ENCODE assay signal across 8 mouse cellular contexts in the genomic region with DNA sequence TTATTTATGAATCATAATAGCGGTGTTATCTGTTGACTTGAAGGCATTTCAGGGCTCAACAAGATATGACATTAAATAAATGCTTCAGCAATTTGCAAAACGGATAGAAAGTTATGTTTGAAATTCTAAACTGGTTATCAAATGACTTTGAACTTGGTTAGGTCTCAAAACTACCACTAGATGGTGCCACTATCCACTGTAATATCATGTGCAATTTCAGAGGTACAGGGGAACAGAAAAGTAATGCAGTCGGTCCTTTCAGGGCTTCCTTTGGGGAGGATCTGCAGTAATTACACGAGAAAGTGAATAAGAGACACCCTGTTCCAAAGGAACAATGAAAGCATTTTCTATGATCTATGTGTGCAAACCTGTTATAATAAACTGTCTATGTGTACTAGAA.
A peak's percentile ranks its signal among the peaks of the same experiment; 100 is the strongest.
DNase-seq lines count a peak whose midpoint lies in the region; ATAC-seq and TF ChIP-seq lines count a peak whose summit lies in the region.

No protein-coding gene starts in this region.

- TF ChIP-seq CTCF in heart, adult 2 months (IDR thresholded peaks at IDR 0.05): peak; percentile 90

- peaks cover 8% of the 10 kb centered on the region for H3K4me1 ChIP-seq in heart, adult 2 months (ENCODE audit: control insufficient read depth, insufficient read depth, low read length)

- ATAC-seq in megakaryocyte progenitor cell, adult 5-6 weeks (replicated peaks; ENCODE audit: poor library complexity): peak; percentile 77

- H3K27ac ChIP-seq in heart, adult 2 months: no peak overlapping the region

- no peaks in the 10 kb centered on the region for H3K27me3 ChIP-seq in heart, adult 2 months (ENCODE audit: control insufficient read depth, insufficient read depth, low read length)

- intact Hi-C loops in heart, adult 2 months (cut with DNase I): loop anchor here (1.0 to 10.0 kb wide), 5 partner anchors 84 to 838 kb away; a partner anchor contains a TSS
- intact Hi-C loops in heart, postnatal 36 days (cut with DNase I): loop anchor here (1.0 to 10.0 kb wide), 5 partner anchors 84 to 918 kb away; a partner anchor contains a TSS

- TF ChIP-seq EP300 in heart, adult 2 months (IDR thresholded peaks at IDR 0.05; ENCODE audit: insufficient read depth, low read depth, low read length): no peak

- WGBS in heart, adult 2 months: 7% methylated on average over 4 of the region's 4 CpGs

- H3K79me2 ChIP-seq in heart, adult 2 months (replicated peaks; ENCODE audit: control insufficient read depth, insufficient read depth, low read length): no peaks in the 10 kb centered on the region

- no peak for TF ChIP-seq POLR2A in heart, adult 2 months (IDR thresholded peaks at IDR 0.05; ENCODE audit: insufficient read depth, low read depth, low read length)

- DNase-seq in heart, adult 2 months: no peak
- DNase-seq in heart, postnatal 36 days: no peak
- peak; percentile 33 for DNase-seq in right cerebral cortex, adult 18-20 months
- DNase-seq in right cerebral cortex, postnatal 4 days: no peak
- peak; percentile 79 for DNase-seq in embryo, embryonic 10.5 days (ENCODE audit: low spot score)
- DNase-seq in thymus, adult 18-20 months: no peak
- no peak for DNase-seq in kidney, adult 18-20 months

- no peak overlapping the region for H3K4me3 ChIP-seq in heart, adult 2 months

- H3K9ac ChIP-seq in heart, adult 2 months (ENCODE audit: low read depth, low read length): no peak overlapping the region

- no peaks in the 10 kb centered on the region for H3K36me3 ChIP-seq in heart, adult 2 months (ENCODE audit: control insufficient read depth, insufficient read depth, low read length)

Comparison
In these comparisons a context has a peak if more than half of its experiments do, and no peak if none do; other contexts are left out.
1. DNase-seq: peak in right cerebral cortex, adult 18-20 months (single experiment) and embryo, embryonic 10.5 days (single experiment); none in heart, adult 2 months (0 of 2), heart, postnatal 36 days (0 of 2), right cerebral cortex, postnatal 4 days (single experiment), thymus, adult 18-20 months (0 of 2) and kidney, adult 18-20 months (single experiment).